Mouse (Mus musculus) limb, embryonic 10.5 days (tissue): Measurements from ENCODE around the gene Col26a1. TPM values are rescaled to one million over a fixed set of nuclear protein-coding genes. Genes with fewer than 3 reads are reported as not detected.
A peak's percentile ranks its signal among the peaks of the same experiment; 100 is the strongest.

ENCODE experiments used
- DNase-seq: peaks from one replicate; pipeline ENCODE4 v3.0.0-alpha.2; 2017; ENCODE audit warnings: low spot score
- H3K27ac ChIP-seq: fragments of 300-500 bp; sonication (generic); 2 replicates; pipeline ENCODE4 v1.5.1; 2016; ENCODE audit warnings: mild to moderate bottlenecking
- H3K27me3 ChIP-seq: fragments of 300-500 bp; sonication (generic); 2 replicates; pipeline ENCODE4 v1.6.1; 2016; ENCODE audit warnings: low read depth, mild to moderate bottlenecking; ENCODE audit not compliant: poor library complexity, severe bottlenecking
- H3K36me3 ChIP-seq: fragments of 300-500 bp; sonication (generic); 2 replicates; pipeline ENCODE4 v1.6.1; 2016; ENCODE audit warnings: mild to moderate bottlenecking, moderate library complexity
- H3K4me1 ChIP-seq: fragments of 300-500 bp; sonication (generic); 2 replicates; pipeline ENCODE4 v1.6.1; 2016
- H3K4me3 ChIP-seq: fragments of 300-500 bp; sonication (generic); 2 replicates; pipeline ENCODE4 v1.5.1; 2016; ENCODE audit warnings: mild to moderate bottlenecking, moderate library complexity
- H3K9me3 ChIP-seq: fragments of 300-500 bp; sonication (generic); replicated peaks from 2 replicates; pipeline ENCODE4 v1.6.1; 2016; ENCODE audit warnings: mild to moderate bottlenecking
- WGBS: fragments of 180-500 bp; shearing (Covaris S2); methylation state at CpG from one replicate; pipeline ENCODE4 v1.1.7; 2016; 5-methylcytosine and 5-hydroxymethylcytosine counted together
- polyA plus RNA-seq: library from polyadenylated mRNA; unstranded; fragments of >200 nt; fragmentation: Nextera tagmentation; extraction: Ambion mirVana; gene quantifications from 2 replicates; pipeline ENCODE4 v1.2.1, GENCODE M21; 2016

Gene Col26a1
- polyA plus RNA-seq, 1 experiment from 2014 or later: 128 TPM

- Histone ChIP-seq H3K27ac (peak overlapping the region; percentile 5; the same call in 1 of the 2 replicates), H3K9me3 (no peaks in the 10 kb centered on the region), H3K36me3 (peaks cover 51% of the 10 kb centered on the region), H3K4me1 (peaks cover 5% of the 10 kb centered on the region), H3K27me3 (no peaks in the 10 kb centered on the region), H3K4me3 (0 out of 2 replicates have a peak overlapping the region, but pooled peaks have one; percentile 2)
- 65% methylated on average over 13 of the region's 13 CpGs for WGBS
- no peak for DNase-seq
Measured at GRCm38 (mm10) chr5:136782600-136782999, 100.4 kb downstream of the Col26a1 start.

GRCm38 (mm10) chr5:136780465-136780864 is 102.5 kb downstream of the Col26a1 start:
- H3K27me3 ChIP-seq: no peaks in the 10 kb centered on the region
- DNase-seq: peak; percentile 73
- WGBS: 49% methylated on average over 10 of the region's 10 CpGs

GRCm38 (mm10) chr5:136779946-136780345 is 103.1 kb downstream of the Col26a1 start:
- Histone ChIP-seq H3K9me3 (no peaks in the 10 kb centered on the region; the same call in 1 of the 2 replicates), H3K27me3 (no peaks in the 10 kb centered on the region), H3K4me3 (no peak overlapping the region), H3K36me3 (peaks cover 63% of the 10 kb centered on the region), H3K27ac (no peak overlapping the region), H3K4me1 (peaks cover 5% of the 10 kb centered on the region)
- 89% methylated on average over 6 of the region's 6 CpGs for WGBS
- DNase-seq: no peak

More at GRCm38 (mm10) chr5:136780465-136780864, 102.5 kb downstream of the Col26a1 start:
- no peak overlapping the region for H3K4me3 ChIP-seq
- peaks cover 5% of the 10 kb centered on the region for H3K4me1 ChIP-seq
- H3K9me3 ChIP-seq: no peaks in the 10 kb centered on the region
- H3K36me3 ChIP-seq: peaks cover 63% of the 10 kb centered on the region
- H3K27ac ChIP-seq: no peak overlapping the region

- no peak for DNase-seq
- Histone ChIP-seq H3K27me3 (no peaks in the 10 kb centered on the region), H3K4me3 (no peak overlapping the region), H3K36me3 (peaks cover 55% of the 10 kb centered on the region), H3K4me1 (peaks cover 27% of the 10 kb centered on the region), H3K27ac (no peak overlapping the region), H3K9me3 (no peaks in the 10 kb centered on the region; the same call in 1 of the 2 replicates)
- 88% methylated on average over 3 of the region's 3 CpGs for WGBS
Measured at GRCm38 (mm10) chr5:136775548-136775947, 107.5 kb downstream of the Col26a1 start.

- no peak for DNase-seq
- WGBS: 64% methylated on average over 22 of the region's 22 CpGs
- H3K27ac ChIP-seq: no peak overlapping the region
- H3K9me3 ChIP-seq: no peaks in the 10 kb centered on the region; the same call in 1 of the 2 replicates
- H3K4me1 ChIP-seq: peaks cover 47% of the 10 kb centered on the region
- no peaks in the 10 kb centered on the region for H3K27me3 ChIP-seq
- no peak overlapping the region for H3K4me3 ChIP-seq
- peaks cover 46% of the 10 kb centered on the region for H3K36me3 ChIP-seq
Measured at GRCm38 (mm10) chr5:136773044-136774039, 109.7 kb downstream of the Col26a1 start.

- Histone ChIP-seq H3K9me3 (no peaks in the 10 kb centered on the region; the same call in 1 of the 2 replicates), H3K36me3 (peaks cover 24% of the 10 kb centered on the region), H3K27me3 (no peaks in the 10 kb centered on the region), H3K4me1 (peaks cover 58% of the 10 kb centered on the region), H3K4me3 (0 out of 2 replicates have a peak overlapping the region, but pooled peaks have one; percentile 21), H3K27ac (peak overlapping the region; percentile 72)
- DNase-seq: peak; percentile 66
- 43% methylated on average over 10 of the region's 10 CpGs for WGBS
Measured at GRCm38 (mm10) chr5:136771132-136771531, 111.9 kb downstream of the Col26a1 start.

GRCm38 (mm10) chr5:136767304-136767703 is 115.7 kb downstream of the Col26a1 start:
- no peaks in the 10 kb centered on the region for H3K27me3 ChIP-seq
- peaks cover 31% of the 10 kb centered on the region for H3K36me3 ChIP-seq
- H3K4me1 ChIP-seq: peaks cover 48% of the 10 kb centered on the region
- H3K27ac ChIP-seq: no peak overlapping the region
- no peaks in the 10 kb centered on the region for H3K9me3 ChIP-seq
- no peak for DNase-seq
- 64% methylated on average over 9 of the region's 9 CpGs for WGBS
- H3K4me3 ChIP-seq: no peak overlapping the region

- no peak for DNase-seq
Measured at GRCm38 (mm10) chr5:136764157-136764669, 118.8 kb downstream of the Col26a1 start.

GRCm38 (mm10) chr5:136760345-136760744 is 122.7 kb downstream of the Col26a1 start:
- H3K4me1 ChIP-seq: no peaks in the 10 kb centered on the region
- peaks cover 74% of the 10 kb centered on the region for H3K36me3 ChIP-seq
- no peak overlapping the region for H3K27ac ChIP-seq
- H3K27me3 ChIP-seq: no peaks in the 10 kb centered on the region
- H3K4me3 ChIP-seq: no peak overlapping the region
- no peaks in the 10 kb centered on the region for H3K9me3 ChIP-seq
- WGBS: 71% methylated on average over 6 of the region's 6 CpGs
- DNase-seq: no peak

More at GRCm38 (mm10) chr5:136764157-136764669, 118.8 kb downstream of the Col26a1 start:
- WGBS: 48% methylated on average over 8 of the region's 8 CpGs
- H3K4me1 ChIP-seq: peaks cover 18% of the 10 kb centered on the region
- H3K4me3 ChIP-seq: no peak overlapping the region
- no peaks in the 10 kb centered on the region for H3K9me3 ChIP-seq
- no peaks in the 10 kb centered on the region for H3K27me3 ChIP-seq
- H3K36me3 ChIP-seq: peaks cover 51% of the 10 kb centered on the region
- H3K27ac ChIP-seq: no peak overlapping the region

GRCm38 (mm10) chr5:136759781-136760180 is 123.2 kb downstream of the Col26a1 start:
- no peaks in the 10 kb centered on the region for H3K27me3 ChIP-seq
- H3K9me3 ChIP-seq: no peaks in the 10 kb centered on the region
- H3K4me3 ChIP-seq: no peak overlapping the region
- no peak for DNase-seq
- WGBS: 51% methylated on average over 6 of the region's 6 CpGs
- H3K4me1 ChIP-seq: no peaks in the 10 kb centered on the region
- H3K36me3 ChIP-seq: peaks cover 74% of the 10 kb centered on the region
- H3K27ac ChIP-seq: no peak overlapping the region

- H3K27ac ChIP-seq: no peak overlapping the region
- H3K9me3 ChIP-seq: 0 out of 2 replicates have a peak, but pooled peaks cover 1% of the 10 kb centered on the region
- H3K4me1 ChIP-seq: no peaks in the 10 kb centered on the region
- no peaks in the 10 kb centered on the region for H3K27me3 ChIP-seq
- H3K4me3 ChIP-seq: no peak overlapping the region
- DNase-seq: peak; percentile 80
- WGBS: 7% methylated on average over 3 of the region's 3 CpGs
- peaks cover 87% of the 10 kb centered on the region for H3K36me3 ChIP-seq
Measured at GRCm38 (mm10) chr5:136755696-136756095, 127.3 kb downstream of the Col26a1 start.

GRCm38 (mm10) chr5:136754053-136754591 is 128.9 kb downstream of the Col26a1 start:
- peaks cover 90% of the 10 kb centered on the region for H3K36me3 ChIP-seq
- no peaks in the 10 kb centered on the region for H3K27me3 ChIP-seq
- no peaks in the 10 kb centered on the region for H3K4me1 ChIP-seq
- H3K9me3 ChIP-seq: peaks cover 11% of the 10 kb centered on the region; the same call in 1 of the 2 replicates
- no peak overlapping the region for H3K27ac ChIP-seq
- DNase-seq: no peak
- no peak overlapping the region for H3K4me3 ChIP-seq
- 78% methylated on average over 14 of the region's 14 CpGs for WGBS
